Mouse (Mus musculus) embryonic facial prominence, embryonic 12.5 days (tissue): ENCODE measurements around the gene Dyrk4. TPM values are rescaled to one million over a fixed set of nuclear protein-coding genes. Genes with fewer than 3 reads are reported as not detected.
A peak's percentile ranks its signal among the peaks of the same experiment; 100 is the strongest.

ENCODE experiments used
- ATAC-seq: fragments of 200-750 bp; cut with Nextera tagmentation; 2 replicates; pipeline ENCODE4 v1.8.0; 2017; ENCODE audit not compliant: insufficient number of reproducible peaks, insufficient read depth, low FRiP score, low TSS enrichment
- H3K27ac ChIP-seq: fragments of 300-500 bp; sonication (generic); 2 replicates; pipeline ENCODE4 v1.5.1; 2016; ENCODE audit warnings: mild to moderate bottlenecking
- H3K27me3 ChIP-seq: fragments of 300-500 bp; sonication (generic); 2 replicates; pipeline ENCODE4 v1.6.1; 2016; ENCODE audit warnings: mild to moderate bottlenecking, moderate library complexity
- H3K36me3 ChIP-seq: fragments of 300-500 bp; sonication (generic); 2 replicates; pipeline ENCODE4 v1.6.1; 2016; ENCODE audit warnings: mild to moderate bottlenecking
- H3K4me1 ChIP-seq: fragments of 300-500 bp; sonication (generic); 2 replicates; pipeline ENCODE4 v1.6.1; 2016
- H3K4me2 ChIP-seq: fragments of 300-500 bp; sonication (generic); replicated peaks from 2 replicates; pipeline ENCODE4 v1.6.1; 2016; ENCODE audit warnings: mild to moderate bottlenecking, moderate library complexity
- H3K4me3 ChIP-seq: fragments of 300-500 bp; sonication (generic); 2 replicates; pipeline ENCODE4 v1.5.1; 2016; ENCODE audit warnings: mild to moderate bottlenecking
- H3K9ac ChIP-seq: fragments of 300-500 bp; sonication (generic); 2 replicates; pipeline ENCODE4 v1.6.1; 2016; ENCODE audit warnings: mild to moderate bottlenecking, moderate library complexity
- H3K9me3 ChIP-seq: fragments of 300-500 bp; sonication (generic); 2 replicates; pipeline ENCODE4 v1.6.1; 2016; ENCODE audit warnings: mild to moderate bottlenecking, moderate library complexity
- WGBS: fragments of 180-500 bp; shearing (Covaris S2); methylation state at CpG from one replicate; pipeline ENCODE4 v1.1.7; 2016; 5-methylcytosine and 5-hydroxymethylcytosine counted together
- polyA plus RNA-seq: library from polyadenylated mRNA; unstranded; fragments of >200 nt; fragmentation: Nextera tagmentation; extraction: Ambion mirVana; gene quantifications from 2 replicates; pipeline ENCODE4 v1.2.1, GENCODE M21; 2016

Dyrk4 gene
- polyA plus RNA-seq, 1 experiment from 2014 or later, result 0.14 TPM

GRCm38 (mm10) chr6:126938047-126938446 lies 16.4 kb upstream of the Dyrk4 start:
- Histone ChIP-seq H3K9ac (no peak overlapping the region), H3K27ac (no peak overlapping the region), H3K4me2 (peak overlapping the region; percentile 90), H3K4me1 (peaks cover 27% of the 10 kb centered on the region), H3K4me3 (peak overlapping the region; percentile 75), H3K9me3 (no peaks in the 10 kb centered on the region), H3K27me3 (no peaks in the 10 kb centered on the region), H3K36me3 (peaks cover 13% of the 10 kb centered on the region)
- no peak for ATAC-seq
- WGBS, result 92% methylated on average over 2 of the region's 2 CpGs

DNA sequence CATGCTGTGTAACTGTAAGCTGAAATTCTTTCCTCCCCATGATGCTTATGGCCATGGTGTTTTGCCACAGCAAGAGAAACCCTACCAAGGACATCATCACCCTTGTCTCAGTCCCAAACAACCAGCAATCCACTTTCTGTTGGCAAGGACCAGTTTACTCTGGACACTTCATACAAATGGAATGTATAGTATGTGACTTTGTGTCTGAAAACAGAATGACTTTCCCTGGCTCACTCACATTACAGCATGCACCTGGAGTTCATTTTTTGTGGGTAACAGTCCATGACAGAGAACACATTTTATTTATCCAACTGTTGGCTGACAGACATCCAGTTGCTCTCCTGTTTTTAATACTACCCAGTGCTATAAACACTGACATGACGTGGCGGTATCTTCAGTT lies 11.3 kb upstream of the Dyrk4 start:
- no peak for ATAC-seq
- WGBS, result 82% methylated on average over 2 of the region's 2 CpGs
- peaks cover 36% of the 10 kb centered on the region for H3K36me3 ChIP-seq
- H3K4me1 ChIP-seq, result peaks cover 7% of the 10 kb centered on the region; the same call in 1 of the 2 replicates
- H3K4me2 ChIP-seq, result no peak overlapping the region
- H3K27me3 ChIP-seq, result no peaks in the 10 kb centered on the region
- H3K27ac ChIP-seq, result no peak overlapping the region
- no peaks in the 10 kb centered on the region for H3K9me3 ChIP-seq
- no peak overlapping the region for H3K9ac ChIP-seq
- H3K4me3 ChIP-seq, result no peak overlapping the region

DNA sequence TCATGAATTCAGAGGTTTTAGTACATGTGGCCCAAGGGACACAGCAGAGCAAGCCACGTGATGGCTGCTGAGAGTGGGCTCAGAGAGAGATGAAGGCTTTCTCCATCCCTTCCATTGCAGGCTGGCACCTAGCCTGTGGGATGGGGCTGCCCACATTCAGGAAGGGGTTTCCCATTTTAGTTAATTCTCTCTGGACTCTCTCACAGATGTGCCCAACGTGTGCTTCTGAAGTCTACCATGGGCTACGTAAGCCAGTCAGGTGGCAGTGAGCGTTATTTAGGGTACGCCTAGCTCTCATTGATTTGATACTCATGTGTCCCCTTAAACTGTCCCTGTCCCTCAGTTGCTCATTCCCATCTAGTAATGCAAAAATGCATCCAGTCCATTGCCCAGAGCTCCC lies 6.7 kb downstream of the Dyrk4 start:
- 76% methylated on average over 5 of the region's 5 CpGs for WGBS
- H3K27ac ChIP-seq, result no peak overlapping the region
- H3K4me2 ChIP-seq, result no peak overlapping the region
- H3K4me3 ChIP-seq, result no peak overlapping the region
- H3K27me3 ChIP-seq, result no peaks in the 10 kb centered on the region
- ATAC-seq, result no peak
- H3K36me3 ChIP-seq, result no peaks in the 10 kb centered on the region
- H3K4me1 ChIP-seq, result no peaks in the 10 kb centered on the region
- H3K9me3 ChIP-seq, result no peaks in the 10 kb centered on the region
- H3K9ac ChIP-seq, result no peak overlapping the region

- Histone ChIP-seq H3K4me2 (no peak overlapping the region), H3K9ac (no peak overlapping the region), H3K4me1 (no peaks in the 10 kb centered on the region), H3K9me3 (no peaks in the 10 kb centered on the region), H3K4me3 (no peak overlapping the region), H3K36me3 (no peaks in the 10 kb centered on the region), H3K27me3 (no peaks in the 10 kb centered on the region), H3K27ac (no peak overlapping the region)
- 73% methylated on average over 4 of the region's 4 CpGs for WGBS
- no peak for ATAC-seq
Measured at GRCm38 (mm10) chr6:126910727-126911126, 10.9 kb downstream of the Dyrk4 start.

DNA sequence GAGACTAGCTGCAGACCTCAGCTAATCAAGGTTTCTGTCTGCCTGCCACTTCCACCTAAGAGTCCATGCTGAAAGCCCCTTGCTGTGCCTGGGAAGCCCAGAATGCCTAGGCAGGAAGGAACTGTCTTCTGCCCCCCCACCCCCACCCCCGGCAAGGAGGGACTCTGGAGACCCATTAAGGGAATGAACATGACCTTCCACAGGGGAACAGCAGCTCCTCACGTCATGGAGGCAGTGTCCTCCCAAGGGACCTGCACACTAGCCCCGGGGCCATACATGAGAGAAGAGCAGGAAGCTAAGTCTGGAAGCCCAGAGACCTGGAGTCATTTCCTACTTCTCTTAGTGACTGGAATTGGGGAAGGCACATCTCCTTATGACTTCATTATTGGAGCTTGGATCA lies 13.8 kb downstream of the Dyrk4 start:
- Histone ChIP-seq H3K4me1 (no peaks in the 10 kb centered on the region), H3K36me3 (no peaks in the 10 kb centered on the region), H3K9ac (no peak overlapping the region), H3K27me3 (no peaks in the 10 kb centered on the region), H3K27ac (no peak overlapping the region), H3K4me2 (no peak overlapping the region), H3K4me3 (no peak overlapping the region), H3K9me3 (no peaks in the 10 kb centered on the region)
- 53% methylated on average over 3 of the region's 3 CpGs for WGBS
- ATAC-seq, result no peak

DNA sequence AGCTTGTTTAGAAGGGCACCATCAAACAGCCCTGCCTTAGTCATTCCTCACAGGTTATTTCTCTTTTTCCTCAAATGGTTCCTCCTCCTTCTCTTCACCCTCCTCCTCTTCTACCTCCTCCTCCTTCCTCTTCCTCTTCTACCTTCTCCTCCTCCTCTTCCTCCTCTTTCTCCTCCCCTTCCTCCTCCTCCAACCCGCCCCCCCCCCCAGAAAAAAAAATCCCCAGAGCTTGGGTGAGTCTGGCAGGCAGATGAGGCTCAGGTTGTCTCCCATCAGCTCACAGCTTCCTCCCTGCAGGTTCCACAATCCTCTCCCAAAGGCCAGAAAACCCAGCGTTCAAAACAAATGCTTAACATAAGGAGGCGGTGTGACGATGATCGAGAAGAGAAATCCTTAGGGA lies 14.3 kb downstream of the Dyrk4 start:
- no peak for ATAC-seq
- no peaks in the 10 kb centered on the region for H3K4me1 ChIP-seq
- 59% methylated on average over 5 of the region's 5 CpGs for whole genome bisulfite sequencing

GRCm38 (mm10) chr6:126877118-126877517 lies 44.5 kb downstream of the Dyrk4 start:
- H3K27ac ChIP-seq, result no peak overlapping the region
- no peaks in the 10 kb centered on the region for H3K4me1 ChIP-seq
- H3K4me3 ChIP-seq, result no peak overlapping the region
- H3K36me3 ChIP-seq, result no peaks in the 10 kb centered on the region
- no peak overlapping the region for H3K4me2 ChIP-seq
- H3K9me3 ChIP-seq, result no peaks in the 10 kb centered on the region
- no peaks in the 10 kb centered on the region for H3K27me3 ChIP-seq
- no peak overlapping the region for H3K9ac ChIP-seq
- 78% methylated on average over 8 of the region's 8 CpGs for WGBS
- ATAC-seq, result no peak

More for the DNA sequence above, 14.3 kb downstream of the Dyrk4 start:
- Histone ChIP-seq H3K4me2 (no peak overlapping the region), H3K27me3 (no peaks in the 10 kb centered on the region), H3K9me3 (no peaks in the 10 kb centered on the region), H3K36me3 (no peaks in the 10 kb centered on the region), H3K4me3 (no peak overlapping the region), H3K27ac (no peak overlapping the region), H3K9ac (no peak overlapping the region)

DNA sequence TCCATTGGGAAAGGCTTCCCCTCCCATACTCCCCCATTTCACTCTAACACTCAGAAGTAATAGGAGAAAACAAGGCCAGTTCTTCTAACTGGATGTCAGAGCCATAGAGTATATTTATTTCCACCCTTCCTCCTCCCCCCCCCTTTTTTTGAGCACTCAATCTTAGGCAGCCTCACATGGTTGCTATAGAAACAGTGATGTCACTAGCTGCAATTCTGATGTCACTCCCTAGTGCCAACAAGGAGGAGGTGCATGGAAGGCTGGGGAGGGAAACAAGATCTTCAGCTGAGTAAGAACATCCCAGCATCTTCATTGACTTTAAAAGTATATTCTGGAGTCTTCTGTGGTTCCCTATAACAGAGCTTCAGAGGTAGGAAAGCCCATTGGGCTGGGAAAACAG lies 68.8 kb downstream of the Dyrk4 start, which contains the start of gene Akap3:
Akap3 (plus strand) TSS at position 218 of the 400 bp plus-strand sequence.
- peaks cover 9% of the 10 kb centered on the region for H3K4me1 ChIP-seq
- H3K27ac ChIP-seq, result no peak within 1 kb of the TSS
- H3K9ac ChIP-seq, result no peak within 1 kb of the TSS
- no peaks in the 10 kb centered on the region for H3K36me3 ChIP-seq
- H3K9me3 ChIP-seq, result no peaks in the 10 kb centered on the region
- no peak for ATAC-seq
- H3K27me3 ChIP-seq, result no peaks in the 10 kb centered on the region
- no peak within 1 kb of the TSS for H3K4me3 ChIP-seq
- no peak within 1 kb of the TSS for H3K4me2 ChIP-seq

DNA sequence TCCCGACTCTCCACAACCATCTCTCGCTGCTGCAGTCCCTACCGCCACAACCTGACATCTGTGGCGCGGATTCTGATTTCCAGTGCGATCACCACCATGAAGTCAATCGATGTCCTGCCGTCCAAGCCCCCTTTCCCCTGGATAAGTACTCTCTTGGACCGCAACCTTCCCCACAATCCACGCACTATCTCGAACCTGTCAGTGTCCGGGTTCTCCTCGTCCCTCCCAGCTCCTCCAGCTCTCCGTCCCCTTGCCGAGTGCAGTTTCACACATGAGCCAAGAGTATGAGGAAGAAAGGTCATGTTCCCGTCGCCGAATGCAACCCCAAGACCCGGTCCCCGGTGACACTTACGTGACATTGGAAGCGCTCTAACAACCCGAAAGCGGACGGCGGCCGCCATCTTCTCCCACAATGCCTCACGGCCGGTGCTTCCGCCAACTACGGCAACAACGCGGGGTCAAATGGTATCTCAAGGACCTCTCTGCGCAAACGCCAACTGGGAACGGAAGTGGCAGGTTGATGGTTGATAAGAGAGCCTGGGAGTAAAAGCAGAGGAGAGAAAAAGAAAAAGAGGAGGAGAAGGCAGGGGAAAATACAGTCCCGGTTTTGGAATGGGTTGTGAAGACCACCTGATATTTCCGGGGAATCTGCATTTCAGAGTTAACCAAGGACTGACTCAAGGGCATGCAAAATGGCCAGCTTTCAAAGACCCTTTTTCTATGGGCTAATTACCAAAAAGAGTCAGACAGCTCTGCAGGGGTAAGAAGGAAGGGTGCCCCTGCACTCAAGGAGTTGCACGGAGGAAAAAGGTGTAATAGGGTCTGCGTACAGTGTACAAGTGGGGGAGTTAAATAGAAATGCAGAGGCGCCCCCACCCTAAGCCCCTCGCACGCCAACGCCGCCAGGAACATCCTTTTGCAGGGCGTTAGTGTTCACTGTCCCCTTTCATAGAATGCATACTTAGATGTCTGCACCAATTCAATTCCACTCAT lies 72.6 kb downstream of the Dyrk4 start, which contains the start of gene Ndufa9:
Ndufa9 (minus strand) TSS at position 425 of the 993 bp plus-strand sequence.
- H3K4me3 ChIP-seq, result peak within 1 kb of the TSS; percentile 87
- H3K9me3 ChIP-seq, result no peaks in the 10 kb centered on the region
- H3K4me1 ChIP-seq, result peaks cover 14% of the 10 kb centered on the region
- H3K4me2 ChIP-seq, result peak within 1 kb of the TSS; percentile 72
- H3K36me3 ChIP-seq, result peaks cover 6% of the 10 kb centered on the region; the same call in 1 of the 2 replicates
- ATAC-seq, result 0 out of 2 replicates have a peak, but pooled peaks have one; percentile 67
- peak within 1 kb of the TSS; percentile 87 for H3K9ac ChIP-seq
- H3K27ac ChIP-seq, result no peak within 1 kb of the TSS
- no peaks in the 10 kb centered on the region for H3K27me3 ChIP-seq
- WGBS, result 8% methylated on average over 46 of the region's 46 CpGs

DNA sequence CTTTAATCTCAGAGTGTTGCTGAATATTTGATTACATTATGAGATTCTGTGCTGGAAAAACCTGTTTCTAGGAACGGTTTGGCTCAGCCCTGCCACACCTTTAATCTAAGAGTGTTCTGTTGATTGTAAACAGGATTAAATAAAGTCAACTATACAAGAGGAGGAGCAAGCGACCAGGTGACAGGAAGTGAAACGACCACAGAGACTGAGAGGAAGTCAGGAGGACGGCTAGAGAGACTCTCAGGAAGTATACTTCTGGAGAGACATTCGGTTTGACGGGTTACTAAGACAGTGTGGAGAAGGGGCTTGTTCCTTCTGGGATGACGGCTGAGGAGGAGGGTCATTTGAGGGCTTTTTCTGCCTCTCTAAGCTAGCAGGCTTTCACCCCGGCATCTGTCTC lies 85.0 kb downstream of the Dyrk4 start:
- Histone ChIP-seq H3K36me3 (peaks cover 89% of the 10 kb centered on the region), H3K9ac (no peak overlapping the region), H3K4me1 (no peaks in the 10 kb centered on the region), H3K9me3 (no peaks in the 10 kb centered on the region), H3K4me3 (no peak overlapping the region), H3K4me2 (no peak overlapping the region), H3K27me3 (no peaks in the 10 kb centered on the region), H3K27ac (no peak overlapping the region)
- WGBS, result 85% methylated on average over 8 of the region's 8 CpGs
- ATAC-seq, result no peak
